Mouse (Mus musculus) cerebellum, adult (tissue): Measurements from ENCODE around the gene Nrxn3.

Experiments used
- ATAC-seq: cut with Nextera tagmentation; 2 replicates; pipeline ENCODE4 v1.9.2; 2017; ENCODE audit warnings: mild to moderate bottlenecking, moderate library complexity, mixed read lengths; ENCODE audit not compliant: insufficient number of reproducible peaks, low FRiP score, low TSS enrichment

Nrxn3 gene

GRCm38 (mm10) chr12:88910761-88911160, 188.1 kb downstream of the Nrxn3 start:
- peak; percentile 64; the same call in 1 of the 2 replicates for ATAC-seq

GRCm38 (mm10) chr12:88916752-88917151, 194.1 kb downstream of the Nrxn3 start:
- ATAC-seq = no peak

- no peak for ATAC-seq
These were observed 202.2 kb downstream of the Nrxn3 start for GRCm38 (mm10) chr12:88924896-88925295.

- ATAC-seq = no peak
These were observed 203.6 kb downstream of the Nrxn3 start for GRCm38 (mm10) chr12:88926306-88926705.

- ATAC-seq = no peak
These were observed 209.0 kb downstream of the Nrxn3 start for GRCm38 (mm10) chr12:88931713-88932112.

GRCm38 (mm10) chr12:88939679-88940078, 217.0 kb downstream of the Nrxn3 start:
- ATAC-seq = no peak

GRCm38 (mm10) chr12:88944967-88945366, 222.3 kb downstream of the Nrxn3 start:
- no peak for ATAC-seq

GRCm38 (mm10) chr12:88949870-88950269, 227.2 kb downstream of the Nrxn3 start:
- ATAC-seq = no peak

- no peak for ATAC-seq
These were observed 230.4 kb downstream of the Nrxn3 start for GRCm38 (mm10) chr12:88952937-88953600.

GRCm38 (mm10) chr12:88953801-88954200, 231.1 kb downstream of the Nrxn3 start:
- no peak for ATAC-seq

GRCm38 (mm10) chr12:88957431-88957830, 234.8 kb downstream of the Nrxn3 start:
- no peak for ATAC-seq

- ATAC-seq = no peak
These were observed 238.1 kb downstream of the Nrxn3 start for GRCm38 (mm10) chr12:88960817-88961216.

GRCm38 (mm10) chr12:88966329-88966728, 243.7 kb downstream of the Nrxn3 start:
- ATAC-seq = no peak

GRCm38 (mm10) chr12:88976621-88977020, 253.9 kb downstream of the Nrxn3 start:
- ATAC-seq = no peak

GRCm38 (mm10) chr12:88983688-88984330, 261.1 kb downstream of the Nrxn3 start:
- no peak for ATAC-seq

GRCm38 (mm10) chr12:88984375-88984774, 261.7 kb downstream of the Nrxn3 start:
- ATAC-seq = no peak

- ATAC-seq = no peak
These were observed 262.1 kb downstream of the Nrxn3 start for GRCm38 (mm10) chr12:88984804-88985203.

- no peak for ATAC-seq
These were observed 264.4 kb downstream of the Nrxn3 start for GRCm38 (mm10) chr12:88987046-88987445.

GRCm38 (mm10) chr12:88990753-88991152, 268.1 kb downstream of the Nrxn3 start:
- ATAC-seq = no peak

- 0 out of 2 replicates have a peak, but pooled peaks have one; percentile 36 for ATAC-seq
These were observed 269.5 kb downstream of the Nrxn3 start for GRCm38 (mm10) chr12:88992141-88992540.

- ATAC-seq = no peak
These were observed 271.1 kb downstream of the Nrxn3 start for GRCm38 (mm10) chr12:88993788-88994187.

- no peak for ATAC-seq
These were observed 293.8 kb downstream of the Nrxn3 start for GRCm38 (mm10) chr12:89016436-89016835.
